Mouse (Mus musculus) stomach, embryonic 14.5 days (tissue): Measurements from ENCODE around the gene Gm8108. TPM values are rescaled to one million over a fixed set of nuclear protein-coding genes. Genes with fewer than 3 reads are reported as not detected.
A peak's percentile ranks its signal among the peaks of the same experiment; 100 is the strongest.
"Not testable (repeated sequence)": the region's sequence is repeated elsewhere in the genome, so short reads cannot be mapped to it uniquely, and the experiment has no call there.

ENCODE experiments used
- ATAC-seq: fragments of 200-750 bp; cut with Nextera tagmentation; 2 replicates; pipeline ENCODE4 v1.8.0; 2017; ENCODE audit warnings: low read depth, moderate TSS enrichment; ENCODE audit not compliant: insufficient number of reproducible peaks, insufficient read depth, low FRiP score
- H3K27ac ChIP-seq: fragments of 300-500 bp; sonication (generic); 2 replicates; pipeline ENCODE4 v1.5.1; 2014; ENCODE audit warnings: mild to moderate bottlenecking, low read length, moderate library complexity, mixed read lengths
- H3K27me3 ChIP-seq: fragments of 300-500 bp; sonication (generic); 2 replicates; pipeline ENCODE4 v1.6.1; 2014; ENCODE audit warnings: low read length, control low read depth, mixed read lengths; ENCODE audit not compliant: control insufficient read depth, insufficient read depth
- H3K36me3 ChIP-seq: fragments of 300-500 bp; sonication (generic); 2 replicates; pipeline ENCODE4 v1.6.1; 2014; ENCODE audit warnings: mild to moderate bottlenecking, control low read depth, low read length, moderate library complexity, mixed read lengths; ENCODE audit not compliant: control insufficient read depth, insufficient read depth
- H3K4me1 ChIP-seq: fragments of 300-500 bp; sonication (generic); 2 replicates; pipeline ENCODE4 v1.6.1; 2014; ENCODE audit warnings: low read length, control low read depth, mixed read lengths; ENCODE audit not compliant: control insufficient read depth, insufficient read depth
- H3K4me2 ChIP-seq: fragments of 300-500 bp; sonication (generic); replicated peaks from 2 replicates; pipeline ENCODE4 v1.6.1; 2014; ENCODE audit warnings: low read depth, low read length, control low read depth
- H3K4me3 ChIP-seq: fragments of 300-500 bp; sonication (generic); 2 replicates; pipeline ENCODE4 v1.5.1; 2014; ENCODE audit warnings: low read depth, low read length, control low read depth
- H3K9ac ChIP-seq: fragments of 300-500 bp; sonication (generic); replicated peaks from 2 replicates; pipeline ENCODE4 v1.6.1; 2014; ENCODE audit warnings: low read depth, mild to moderate bottlenecking, control low read depth, low read length, moderate library complexity, mixed read lengths
- H3K9me3 ChIP-seq: fragments of 300-500 bp; sonication (generic); 2 replicates; pipeline ENCODE4 v1.6.1; 2016; ENCODE audit warnings: low read depth, low read length, control low read depth; ENCODE audit not compliant: control insufficient read depth
- WGBS: fragments of 180-500 bp; shearing (Covaris S2); extraction: QIAGEN DNeasy Blood & Tissue Kit; methylation state at CpG from one replicate; pipeline ENCODE4 v1.1.7; 2014; 5-methylcytosine and 5-hydroxymethylcytosine counted together
- polyA plus RNA-seq: library from polyadenylated mRNA; unstranded; fragments of >200 nt; fragmentation: Nextera tagmentation; extraction: Ambion mirVana; gene quantifications from 2 replicates; pipeline ENCODE4 v1.2.1, GENCODE M21; 2014

The Gm8108 gene
- 0.45 and 1.4 TPM in 2 replicates for polyA plus RNA-seq

- peak within 1 kb of the TSS; percentile 43 for H3K4me2 ChIP-seq
- H3K4me3 ChIP-seq, result peak within 1 kb of the TSS; percentile 26
- not testable (repeated sequence) for H3K9me3 ChIP-seq, H3K27me3 ChIP-seq, H3K4me1 ChIP-seq, ATAC-seq, H3K27ac ChIP-seq, H3K36me3 ChIP-seq, H3K9ac ChIP-seq
- WGBS, result 4% methylated on average over 30 of the region's 37 CpGs
Measured at GRCm38 (mm10) chr14:4110426-4110825, at the start of gene Gm8108. Gene Gm8108, plus strand, starts transcription at chr14:4110526.

- not testable (repeated sequence) for H3K36me3 ChIP-seq, H3K4me2 ChIP-seq, H3K27ac ChIP-seq, H3K9ac ChIP-seq, H3K27me3 ChIP-seq, H3K4me3 ChIP-seq, H3K9me3 ChIP-seq, ATAC-seq, H3K4me1 ChIP-seq
- 55% methylated on average over 3 of the region's 3 CpGs for WGBS
Measured at GRCm38 (mm10) chr14:4083820-4084219, 26.5 kb upstream of the Gm8108 start, which contains the start of gene Gm3115. Gene Gm3115, plus strand, starts transcription at chr14:4084120.

- not testable (repeated sequence) for H3K4me3 ChIP-seq, H3K9ac ChIP-seq, H3K36me3 ChIP-seq, H3K9me3 ChIP-seq, H3K4me1 ChIP-seq, H3K4me2 ChIP-seq, H3K27ac ChIP-seq, ATAC-seq, H3K27me3 ChIP-seq
- WGBS, result 98% methylated on average over 4 of the region's 4 CpGs
Measured at GRCm38 (mm10) chr14:4141646-4142045, 31.3 kb downstream of the Gm8108 start.

- not testable (repeated sequence) for H3K27me3 ChIP-seq, H3K9ac ChIP-seq, H3K36me3 ChIP-seq, ATAC-seq, H3K4me3 ChIP-seq, H3K4me2 ChIP-seq, H3K27ac ChIP-seq, H3K9me3 ChIP-seq, H3K4me1 ChIP-seq
- WGBS, result no CpG with 5 or more reads among the region's 2 CpGs
Measured at GRCm38 (mm10) chr14:4164730-4165129, 54.4 kb downstream of the Gm8108 start, which contains the start of gene Gm3127. Gene Gm3127, plus strand, starts transcription at chr14:4165030.

DNA sequence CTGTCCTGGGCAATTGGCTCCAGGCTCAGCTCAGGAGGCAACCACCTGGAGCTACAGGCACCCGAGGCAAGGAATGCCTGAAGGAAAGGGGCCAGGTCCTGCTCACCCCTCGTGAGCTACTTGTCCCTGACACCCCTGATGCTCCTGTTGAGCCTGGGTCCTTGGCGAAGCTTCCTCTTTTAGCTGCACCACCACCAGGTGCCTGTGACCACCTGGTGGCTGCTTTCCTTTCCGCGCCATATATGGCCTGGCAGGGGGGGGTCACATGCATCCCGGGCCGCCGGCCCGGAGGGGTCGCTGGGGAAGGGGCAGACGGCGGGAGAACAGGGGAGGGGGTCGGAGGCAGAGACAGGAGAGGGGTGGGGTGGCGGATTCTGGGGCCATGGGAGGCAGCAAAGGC, 71.7 kb downstream of the Gm8108 start:
- not testable (repeated sequence) for H3K27me3 ChIP-seq, H3K4me1 ChIP-seq, ATAC-seq, H3K36me3 ChIP-seq, H3K27ac ChIP-seq, H3K9ac ChIP-seq, H3K9me3 ChIP-seq
- H3K4me2 ChIP-seq, result peak overlapping the region; percentile 37
- peak overlapping the region; percentile 16 for H3K4me3 ChIP-seq
- 5% methylated on average over 13 of the region's 14 CpGs for WGBS

Other genes with a start within 250 kb of the Gm8108 start
- gene Gm2916, start 226.4 kb upstream of the Gm8108 start, polyA plus RNA-seq, result 0.23 TPM in 1 of 2 replicates, not detected in the other
- not detected in 2 replicates for gene Gm3029, start 178.8 kb upstream of the Gm8108 start, polyA plus RNA-seq
- gene Gm3095, start 147.0 kb upstream of the Gm8108 start, polyA plus RNA-seq, result not detected in 2 replicates
- gene Gm3099, start 112.1 kb upstream of the Gm8108 start, polyA plus RNA-seq, result not detected in 2 replicates
- gene Gm5796, start 86.6 kb upstream of the Gm8108 start, polyA plus RNA-seq, result 0.48 TPM in 2 replicates
- gene Gm3115, start 26.4 kb upstream of the Gm8108 start, polyA plus RNA-seq, result not detected in 2 replicates
- gene Gm3127, start 54.5 kb downstream of the Gm8108 start, polyA plus RNA-seq, result not detected in 2 replicates
- gene Gm2974, start 72.0 kb downstream of the Gm8108 start, polyA plus RNA-seq, result 0.21 and 0.35 TPM in 2 replicates
- not detected in 2 replicates for gene Gm3138, start 139.1 kb downstream of the Gm8108 start, polyA plus RNA-seq
- gene Gm3149, start 206.8 kb downstream of the Gm8108 start, polyA plus RNA-seq, result not detected in 2 replicates
- gene 2610042L04Rik, start 224.2 kb downstream of the Gm8108 start, polyA plus RNA-seq, result 0.18 and 0.35 TPM in 2 replicates